Mouse (Mus musculus) MEL (cell line): ENCODE data around the gene Tmem106c. TPM values are rescaled to one million over a fixed set of nuclear protein-coding genes. Genes with fewer than 3 reads are reported as not detected.

Experiments
- DNase-seq: peaks from one replicate; pipeline ENCODE4 v3.0.0; 2011; ENCODE audit warnings: low read depth, low spot score
- H3K27ac ChIP-seq: 2 replicates; pipeline ENCODE4 v1.5.1; 2012; ENCODE audit warnings: low read depth, mild to moderate bottlenecking, control low read depth, low read length, moderate library complexity; ENCODE audit not compliant: control insufficient read depth
- H3K27me3 ChIP-seq, 2 experiments: fragments of 150-350 bp in 1 of 2; sonication (generic) in 1 of 2; 2 replicates each; pipeline ENCODE4 v1.6.1; 2012; ENCODE audit warnings: low read length in 2 of 2, mild to moderate bottlenecking in 2 of 2, improper control_type of control experiment in 1 of 2, moderate library complexity in 1 of 2; ENCODE audit not compliant: insufficient read depth in 2 of 2, control insufficient read depth in 1 of 2
- H3K36me3 ChIP-seq, 2 experiments: 2 replicates each; pipeline ENCODE4 v1.6.1; 2012 to 2014; ENCODE audit warnings: low read length in 2 of 2, improper control_type of control experiment in 1 of 2, inconsistent platforms in 1 of 2, mild to moderate bottlenecking in 1 of 2; ENCODE audit not compliant: insufficient read depth in 2 of 2, control insufficient read depth in 1 of 2
- H3K4me1 ChIP-seq, 2 experiments: fragments of 150-350 bp in 1 of 2; sonication (generic) in 1 of 2; 2 replicates each; pipeline ENCODE4 v1.6.1; 2012; ENCODE audit warnings: low read length in 2 of 2, improper control_type of control experiment in 1 of 2, mild to moderate bottlenecking in 1 of 2; ENCODE audit not compliant: insufficient read depth in 2 of 2, control insufficient read depth in 1 of 2
- H3K4me3 ChIP-seq, 2 experiments: fragments of 150-350 bp in 1 of 2; sonication (generic) in 1 of 2; 2 replicates each; pipeline ENCODE4 v1.5.1; 2012; ENCODE audit warnings: low read depth in 2 of 2, low read length in 2 of 2, mild to moderate bottlenecking in 2 of 2, moderate library complexity in 2 of 2, control low read depth in 1 of 2, improper control_type of control experiment in 1 of 2; ENCODE audit not compliant: control insufficient read depth in 1 of 2, insufficient read depth in 1 of 2
- H3K79me2 ChIP-seq: 2 replicates; pipeline ENCODE4 v1.6.1; 2012; ENCODE audit warnings: mild to moderate bottlenecking, low read length, moderate library complexity; ENCODE audit not compliant: control insufficient read depth, poor library complexity, insufficient read depth
- H3K9ac ChIP-seq: 2 replicates; pipeline ENCODE4 v1.6.1; 2012; ENCODE audit warnings: low read depth, mild to moderate bottlenecking, control low read depth, low read length, moderate library complexity; ENCODE audit not compliant: control insufficient read depth, poor library complexity, severe bottlenecking
- H3K9me3 ChIP-seq: fragments of 150-350 bp; sonication (generic); replicated peaks from 2 replicates; pipeline ENCODE4 v1.6.1; 2012; ENCODE audit warnings: mild to moderate bottlenecking, low read length, improper control_type of control experiment, moderate library complexity; ENCODE audit not compliant: insufficient read depth
- CHD1 ChIP-seq: IDR thresholded peaks from 2 replicates; pipeline ENCODE4 v1.6.1; 2012; ENCODE audit warnings: low read depth, mild to moderate bottlenecking, inconsistent platforms, low read length, improper control_type of control experiment
- CHD2 ChIP-seq: IDR thresholded peaks from 2 replicates; pipeline ENCODE4 v1.6.1; 2011; ENCODE audit warnings: low read length, improper control_type of control experiment
- E2F4 ChIP-seq: IDR thresholded peaks from 2 replicates; pipeline ENCODE4 v1.6.1; 2011; ENCODE audit warnings: low read depth, low read length, improper control_type of control experiment, borderline replicate concordance
- EP300 ChIP-seq, 2 experiments: IDR thresholded peaks; 2 replicates each; pipeline ENCODE4 v1.6.1; 2011; ENCODE audit warnings: improper control_type of control experiment in 2 of 2, low read length in 2 of 2, low read depth in 1 of 2, mild to moderate bottlenecking in 1 of 2
- ETS1 ChIP-seq: IDR thresholded peaks from 2 replicates; pipeline ENCODE4 v1.6.1; 2012; ENCODE audit warnings: low read depth, mild to moderate bottlenecking, inconsistent platforms, low read length, improper control_type of control experiment, moderate library complexity
- GATA1 ChIP-seq: IDR thresholded peaks from 2 replicates; pipeline ENCODE4 v1.6.1; 2011; ENCODE audit warnings: low read depth, low read length, improper control_type of control experiment
- HCFC1 ChIP-seq: IDR thresholded peaks from 2 replicates; pipeline ENCODE4 v1.6.1; 2012; ENCODE audit warnings: low read depth, mild to moderate bottlenecking, inconsistent platforms, low read length, improper control_type of control experiment, moderate library complexity
- MAX ChIP-seq: IDR thresholded peaks from 2 replicates; pipeline ENCODE4 v1.6.1; 2011; ENCODE audit warnings: low read length, improper control_type of control experiment
- MEF2A ChIP-seq: IDR thresholded peaks from 2 replicates; pipeline ENCODE4 v1.6.1; 2014; ENCODE audit warnings: low read depth, mild to moderate bottlenecking, inconsistent platforms, low read length, improper control_type of control experiment; ENCODE audit not compliant: poor library complexity, insufficient replicate concordance, severe bottlenecking; ENCODE audit errors: extremely low read depth
- MYC ChIP-seq: IDR thresholded peaks from 2 replicates; pipeline ENCODE4 v1.6.1; 2011; ENCODE audit warnings: low read depth, mild to moderate bottlenecking, low read length, improper control_type of control experiment, moderate library complexity
- NRF1 ChIP-seq: IDR thresholded peaks from 2 replicates; pipeline ENCODE4 v1.6.1; 2014; ENCODE audit warnings: low read depth, mild to moderate bottlenecking, inconsistent platforms, low read length, improper control_type of control experiment, moderate library complexity; ENCODE audit not compliant: poor library complexity, insufficient read depth, severe bottlenecking
- POLR2AphosphoS5 ChIP-seq: IDR thresholded peaks from 2 replicates; pipeline ENCODE4 v1.6.1; 2012; ENCODE audit warnings: low read depth, borderline replicate concordance, mild to moderate bottlenecking, inconsistent platforms, low read length, moderate library complexity, mixed read lengths
- RAD21 ChIP-seq: IDR thresholded peaks from 2 replicates; pipeline ENCODE4 v1.6.1; 2011; ENCODE audit warnings: mild to moderate bottlenecking, low read depth, low read length, improper control_type of control experiment
- SIN3A ChIP-seq: IDR thresholded peaks from 2 replicates; pipeline ENCODE4 v1.6.1; 2012; ENCODE audit warnings: low read length, improper control_type of control experiment, inconsistent platforms
- SMC3 ChIP-seq: IDR thresholded peaks from 2 replicates; pipeline ENCODE4 v1.6.1; 2011; ENCODE audit warnings: low read depth, low read length, improper control_type of control experiment
- TAL1 ChIP-seq: IDR thresholded peaks from 2 replicates; pipeline ENCODE4 v1.6.1; 2012; ENCODE audit warnings: mild to moderate bottlenecking, inconsistent platforms, low read length, moderate library complexity, mixed read lengths
- TBP ChIP-seq: IDR thresholded peaks from 2 replicates; pipeline ENCODE4 v1.8.0; 2011; ENCODE audit warnings: low read depth, low read length, improper control_type of control experiment
- TCF12 ChIP-seq: IDR thresholded peaks from 2 replicates; pipeline ENCODE4 v1.6.1; 2014; ENCODE audit warnings: low read depth, mild to moderate bottlenecking, inconsistent platforms, low read length, improper control_type of control experiment, moderate library complexity
- USF1 ChIP-seq: IDR thresholded peaks from 2 replicates; pipeline ENCODE4 v1.6.1; 2014; ENCODE audit warnings: low read depth, mild to moderate bottlenecking, inconsistent platforms, low read length, improper control_type of control experiment, moderate library complexity
- USF2 ChIP-seq, 2 experiments: IDR thresholded peaks; 2 replicates each; pipeline ENCODE4 v1.6.1; 2011 to 2012; ENCODE audit warnings: improper control_type of control experiment in 2 of 2, low read length in 2 of 2, borderline replicate concordance in 1 of 2, inconsistent platforms in 1 of 2, low read depth in 1 of 2, mild to moderate bottlenecking in 1 of 2; ENCODE audit not compliant: insufficient read depth in 1 of 2
- polyA plus RNA-seq, 2 experiments: library from polyadenylated mRNA; stranded (reverse) in 1 of 2; unstranded in 1 of 2; fragments of >175 nt in 1 of 2; fragments of >200 nt in 1 of 2; gene quantifications; 2 replicates each; pipeline versions ENCODE4 v1.2.1 to v1.2.4; 2012; ENCODE audit warnings: low replicate concordance in 2 of 2, low read depth in 1 of 2; ENCODE audit not compliant: insufficient read length in 2 of 2, insufficient read depth in 1 of 2, missing spikeins in 1 of 2
- total RNA-seq: library from RNA; depleted of rRNA; stranded (reverse); fragments of 300-350 nt; gene quantifications from 2 replicates; pipeline ENCODE4 v1.2.3, GENCODE M21; 2012

Gene Tmem106c
- total and polyA plus RNA-seq, 3 experiments: 54.3 to 121 TPM; not detected in 1

DNA sequence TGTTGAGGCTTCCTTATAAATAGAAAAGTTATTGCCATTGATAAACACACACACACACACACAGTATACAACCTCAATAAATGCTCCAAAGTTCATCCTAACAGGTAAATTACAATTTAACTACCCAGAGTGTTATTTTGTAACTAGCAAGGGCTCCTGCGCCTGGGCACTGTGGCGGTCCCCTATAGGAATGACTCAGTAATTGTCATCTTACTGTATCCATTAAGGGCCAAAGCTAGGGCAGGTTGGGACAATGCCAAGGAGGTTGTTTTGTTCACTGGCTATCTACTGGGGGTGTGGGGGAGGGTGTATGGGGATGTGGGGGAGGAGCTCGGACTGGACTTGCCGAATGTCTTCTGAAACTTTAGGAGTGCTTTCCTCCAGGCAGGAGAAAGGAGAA is 37.0 kb upstream of the Tmem106c start:
- Histone ChIP-seq H3K27me3 (peaks cover 11 to 15% of the 10 kb centered on the region in 2 experiments), H3K4me3 (no peak overlapping the region), H3K4me1 (no peaks in the 10 kb centered on the region), H3K9me3 (no peaks in the 10 kb centered on the region), H3K9ac (no peak overlapping the region), H3K36me3 (no peaks in the 10 kb centered on the region), H3K27ac (no peak overlapping the region), H3K79me2 (no peaks in the 10 kb centered on the region)
- no peak for TF ChIP-seq NRF1
- TF ChIP-seq USF2 (IDR thresholded peaks at IDR 0.05; ENCODE audit: borderline replicate concordance in 1 of 2, insufficient read depth in 1 of 2, low read depth in 1 of 2, low read length in 2 of 2): no peak
- TF ChIP-seq GATA1: no peak
- TF ChIP-seq MYC: no peak
- TF ChIP-seq SIN3A: no peak
- no peak for TF ChIP-seq USF1
- no peak for TF ChIP-seq SMC3
- DNase-seq: no peak

DNA sequence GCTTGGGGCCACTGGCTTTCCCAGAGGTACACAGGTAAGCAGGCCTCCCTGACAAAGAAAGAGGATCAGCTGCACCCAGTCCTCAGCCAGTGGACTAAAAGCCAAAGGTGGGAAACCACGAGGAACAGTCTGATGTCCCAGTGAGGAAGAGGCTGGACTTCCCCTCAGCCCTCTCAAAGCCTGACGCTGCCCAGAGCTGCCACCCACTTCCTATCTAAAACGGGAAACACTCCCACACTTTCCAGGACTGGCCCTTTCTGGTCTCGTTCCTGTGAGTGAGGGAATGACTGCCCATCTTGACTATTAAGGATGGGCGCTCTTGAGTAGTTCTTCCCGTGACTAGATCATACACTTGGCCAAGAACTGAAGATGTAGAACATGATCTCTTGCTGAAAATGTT is 36.2 kb upstream of the Tmem106c start:
- Histone ChIP-seq H3K79me2 (no peaks in the 10 kb centered on the region), H3K36me3 (no peaks in the 10 kb centered on the region)

DNA sequence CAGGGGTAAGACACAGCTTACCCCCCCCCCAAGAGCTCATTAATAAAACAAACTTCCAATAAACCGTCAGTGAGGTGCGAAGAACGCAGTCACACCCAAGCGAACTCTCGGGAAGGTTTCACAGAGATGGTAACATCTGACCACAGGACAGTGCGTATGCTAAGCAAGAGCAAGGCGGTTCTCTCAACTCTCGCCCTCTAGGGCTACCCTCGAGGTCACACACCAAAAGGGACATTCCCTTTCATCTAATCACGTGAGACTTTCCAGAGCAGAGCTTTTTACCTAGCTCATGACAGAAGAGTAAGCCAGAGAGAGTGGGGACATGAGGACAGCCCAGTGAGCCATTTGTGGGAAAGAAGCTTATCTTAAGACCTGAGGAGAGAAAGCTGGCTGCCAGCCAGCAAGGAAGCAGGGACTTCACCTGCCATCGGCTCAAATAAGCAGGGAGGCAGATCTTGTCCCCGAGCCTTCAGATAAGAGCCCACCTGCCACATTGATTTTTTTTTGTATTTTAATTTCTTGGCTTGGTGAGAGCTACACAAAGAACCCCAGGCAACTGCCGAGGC is 34.7 kb upstream of the Tmem106c start:
- no peak overlapping the region for H3K4me3 ChIP-seq
- H3K4me1 ChIP-seq: no peaks in the 10 kb centered on the region
- DNase-seq: peak; percentile 36

More for the DNA sequence above, 36.2 kb upstream of the Tmem106c start:
- Histone ChIP-seq H3K9me3 (no peaks in the 10 kb centered on the region), H3K9ac (no peak overlapping the region), H3K4me3 (no peak overlapping the region), H3K4me1 (no peaks in the 10 kb centered on the region), H3K27ac (no peak overlapping the region), H3K27me3 (peaks cover 9 to 15% of the 10 kb centered on the region in 2 experiments)
- no peak for TF ChIP-seq CHD1
- TF ChIP-seq POLR2AphosphoS5: no peak
- no peak for TF ChIP-seq RAD21
- no peak for TF ChIP-seq E2F4
- no peak for TF ChIP-seq TAL1
- TF ChIP-seq TCF12: no peak
- no peak for TF ChIP-seq MYC
- DNase-seq: no peak

More for the DNA sequence above, 34.7 kb upstream of the Tmem106c start:
- no peak overlapping the region for H3K27ac ChIP-seq
- no peaks in the 10 kb centered on the region for H3K79me2 ChIP-seq
- H3K36me3 ChIP-seq: no peaks in the 10 kb centered on the region
- no peak overlapping the region for H3K9ac ChIP-seq
- peaks cover 8 to 12% of the 10 kb centered on the region in 2 experiments for H3K27me3 ChIP-seq
- no peaks in the 10 kb centered on the region for H3K9me3 ChIP-seq
- TF ChIP-seq MEF2A (no peak), TBP (no peak), CHD2 (no peak), HCFC1 (no peak), POLR2AphosphoS5 (no peak), MYC (no peak), MAX (no peak), ETS1 (no peak), TCF12 (0 out of 2 replicates have a peak, but pooled peaks have one; percentile 8), EP300 (IDR thresholded peaks at IDR 0.05; ENCODE audit: low read depth in 1 of 2, low read length in 2 of 2) (peak in 1 of 2 experiments; percentile 39; a peak in 1 of 4 replicates)
